Mouse (Mus musculus): ENCODE measurements at regions not wholly inside any gene's neighbourhood (a gene's known extent, or its start where the extent isn't known, plus 50 kb on each side); places are given as distances from the start of the nearest gene placed in this dataset.

DNA sequence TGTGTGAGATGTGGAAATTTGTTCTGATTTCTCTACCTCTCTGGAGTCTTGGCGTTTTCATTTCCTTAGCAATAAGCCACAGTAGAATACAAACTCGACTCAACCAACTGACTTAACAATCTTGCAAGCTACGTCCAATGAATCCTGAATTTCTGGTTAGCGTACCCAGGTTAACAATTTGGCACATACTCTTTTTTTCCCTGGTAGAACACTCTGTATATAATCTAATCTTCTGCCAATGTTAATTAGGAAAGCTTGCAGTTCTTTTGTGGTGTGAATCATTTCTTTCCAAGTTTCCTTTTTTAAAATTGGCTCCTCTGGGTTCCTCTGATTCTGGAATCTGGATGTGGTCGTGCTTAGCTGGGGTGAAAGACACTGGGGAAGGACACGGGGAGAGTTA is 103.5 kb upstream of the Tmem178 start:
- no peak for TF ChIP-seq CTCF (IDR thresholded peaks at IDR 0.05; ENCODE audit: insufficient read depth, low read length)
- no peak for TF ChIP-seq POLR2A (IDR thresholded peaks at IDR 0.05; ENCODE audit: borderline replicate concordance, extremely low read depth, low read depth, low read length)

Measured in lung, adult 2 months (tissue).